Mouse (Mus musculus) neural tube, embryonic 10.5 days (tissue): ENCODE results near the gene Ptpn21.
A peak's percentile ranks its signal among the peaks of the same experiment; 100 is the strongest.

ENCODE experiments used
- DNase-seq: peaks from one replicate; pipeline ENCODE4 v3.0.0-alpha.2; 2017; ENCODE audit warnings: low spot score; ENCODE audit errors: extremely low spot score

Ptpn21 gene

GRCm38 (mm10) chr12:98668132-98668814 is 68.9 kb downstream of the Ptpn21 start:
- no peak for DNase-seq

GRCm38 (mm10) chr12:98662617-98663016 is 74.6 kb downstream of the Ptpn21 start:
- no peak for DNase-seq

GRCm38 (mm10) chr12:98656873-98657272 is 80.3 kb downstream of the Ptpn21 start:
- no peak for DNase-seq

- DNase-seq = no peak
Observed at GRCm38 (mm10) chr12:98644852-98645251, 92.4 kb downstream of the Ptpn21 start.

GRCm38 (mm10) chr12:98628260-98628970 is 108.8 kb downstream of the Ptpn21 start:
- no peak for DNase-seq

- DNase-seq = peak; percentile 92
Observed at GRCm38 (mm10) chr12:98627392-98628259, 109.6 kb downstream of the Ptpn21 start, which contains the start of gene Spata7. TSS of gene Spata7 (plus strand) at chr12:98628157.
